Mouse (Mus musculus) spleen, adult 2 months (tissue): ENCODE measurements around the gene Wfdc1.

ENCODE experiments used
- CTCF ChIP-seq: fragments of 200-500 bp; IDR thresholded peaks from 2 replicates; pipeline ENCODE4 v1.5.1; 2011; ENCODE audit warnings: mild to moderate bottlenecking, inconsistent platforms; ENCODE audit not compliant: insufficient read depth, insufficient read length, insufficient replicate concordance; ENCODE audit errors: extremely low read depth
- POLR2A ChIP-seq: fragments of 200-500 bp; IDR thresholded peaks from 2 replicates; pipeline ENCODE4 v1.6.1; 2011; ENCODE audit warnings: low read depth, low read length, inconsistent platforms

DNA sequence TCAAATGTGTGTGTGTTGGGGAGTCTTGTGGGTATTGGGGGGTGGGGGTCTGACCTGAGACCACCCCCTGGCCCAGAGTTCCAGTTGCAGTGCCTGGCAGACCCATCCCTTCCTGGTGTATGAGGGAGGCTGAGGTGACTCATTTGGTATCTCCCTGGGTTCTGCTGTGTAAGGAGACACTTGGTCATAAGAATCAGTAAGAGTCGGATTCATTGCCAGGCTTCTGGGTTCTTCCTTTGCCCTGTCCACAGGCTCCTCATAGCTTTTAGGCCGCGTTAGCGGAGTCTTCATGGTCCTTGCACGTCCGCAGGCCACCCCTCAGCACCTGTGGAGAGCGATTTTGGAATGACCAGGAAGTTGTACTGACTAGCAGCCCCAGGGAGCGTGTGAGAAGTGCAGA lies 42.3 kb downstream of the Wfdc1 start:
- TF ChIP-seq CTCF, result no peak
- TF ChIP-seq POLR2A, result no peak
